Mouse (Mus musculus) adrenal gland, postnatal 36 days (tissue): Measurements from ENCODE around the gene Btd. TPM values are rescaled to one million over a fixed set of nuclear protein-coding genes. Genes with fewer than 3 reads are reported as not detected.

ENCODE experiments used
- DNase-seq, 2 experiments: peaks; one replicate each; pipeline ENCODE4 v3.0.0; 2021; ENCODE audit warnings: mixed read lengths in 1 of 2
- total RNA-seq, 2 experiments: library from RNA; stranded (reverse); gene quantifications; 2 replicates each; pipeline ENCODE4 v1.2.3; 2021

Btd gene
- total RNA-seq, 2 experiments from 2014 or later, result 48.3 to 73.1 TPM

- no peak for DNase-seq
Observed at GRCm38 (mm10) chr14:31700376-31700775, 59.5 kb downstream of the Btd start.

- no peak for DNase-seq
Observed at GRCm38 (mm10) chr14:31709343-31709742, 68.5 kb downstream of the Btd start.

GRCm38 (mm10) chr14:31715669-31716068 is 74.8 kb downstream of the Btd start:
- no peak for DNase-seq

- no peak for DNase-seq
Observed at GRCm38 (mm10) chr14:31717360-31717759, 76.5 kb downstream of the Btd start.

Other genes with a start within 250 kb of the Btd start
- gene Sh3bp5, start 204.9 kb upstream of the Btd start, total RNA-seq, result 100 to 1,000 TPM; 147 to 211 TPM
- gene Eaf1, start 146.6 kb upstream of the Btd start, total RNA-seq, result 10 to 100 TPM; 42.3 to 70.7 TPM
- 10 to 100 TPM; 20.4 to 21.3 TPM for gene Mettl6, start 146.0 kb upstream of the Btd start, total RNA-seq
- not detected for gene Colq, start 49.7 kb upstream of the Btd start, total RNA-seq
- gene Gm49387, start 150 bp upstream of the Btd start, total RNA-seq, result not detected
- 10 to 100 TPM; 27.4 to 66.4 TPM for gene Hacl1, start 258 bp downstream of the Btd start, total RNA-seq
- 10 to 100 TPM; 17.0 to 27.0 TPM for gene Ankrd28, start 189.6 kb downstream of the Btd start, total RNA-seq